Mouse (Mus musculus): Measurements from ENCODE around the gene Chit1.

- no peak for TF ChIP-seq EP300 (IDR thresholded peaks at IDR 0.05; ENCODE audit: low read depth in 1 of 2, low read length in 2 of 2)
- TF ChIP-seq MYC (IDR thresholded peaks at IDR 0.05; ENCODE audit: low read depth, low read length) = no peak
- TF ChIP-seq CTCF (IDR thresholded peaks at IDR 0.05 in 2 of 3, conservative IDR thresholded peaks at IDR 0.05 in 1 of 3; ENCODE audit: control insufficient read depth in 1 of 3, insufficient read depth in 1 of 3, low read depth in 2 of 3, low read length in 3 of 3, poor library complexity in 1 of 3, severe bottlenecking in 1 of 3) = no peak
Observed at GRCm38 (mm10) chr1:134086017-134086416, 25.0 kb upstream of the Chit1 start.

All from MEL (cell line).